In the genomic region with DNA sequence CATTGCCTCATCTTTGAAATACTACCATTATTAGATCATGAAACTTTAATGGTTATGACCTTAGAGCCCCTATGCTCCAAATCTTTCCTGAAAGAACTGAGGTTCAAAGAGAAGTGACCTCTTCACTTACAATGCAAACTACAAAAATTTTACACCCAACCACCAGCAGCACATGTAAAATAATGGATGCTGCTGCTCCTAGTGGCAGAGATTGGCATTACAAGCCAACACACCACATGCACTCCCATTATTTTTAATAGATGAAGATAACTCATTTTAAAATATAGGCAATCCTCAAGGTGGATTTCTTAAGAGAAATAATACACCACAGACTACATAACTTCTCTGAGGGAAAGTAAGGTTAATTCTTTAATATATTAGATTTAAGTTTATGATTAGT, we compare ENCODE assay signal across 10 mouse cellular contexts. TPM values are rescaled to one million over a fixed set of nuclear protein-coding genes. Genes with fewer than 3 reads are reported as not detected.
DNase-seq lines count a peak whose midpoint lies in the region; ATAC-seq and TF ChIP-seq lines count a peak whose summit lies in the region.
"Had no signal": no experiment of that assay in that cellular context is flagged by ENCODE, and none has a peak within 500 bp of the region (broad histone marks: within the 10 kb centered on the region; RNA-seq: fewer than 3 reads in every experiment).

No protein-coding gene starts in this region.

- ATAC-seq in intestine, postnatal 0 days: no peak
- no peak for ATAC-seq in intestine, embryonic 15.5 days
- no peak for ATAC-seq in neural tube, embryonic 11.5 days (ENCODE audit: insufficient read depth, low FRiP score, low TSS enrichment)
- no peak for ATAC-seq in forebrain, embryonic 15.5 days (replicated peaks)

- no peaks in the 10 kb centered on the region for H3K27me3 ChIP-seq in intestine, postnatal 0 days (replicated peaks; ENCODE audit: control insufficient read depth, insufficient read depth, low read length)
- no peaks in the 10 kb centered on the region for H3K27me3 ChIP-seq in intestine, embryonic 15.5 days (replicated peaks)
- no peaks in the 10 kb centered on the region for H3K27me3 ChIP-seq in neural tube, embryonic 11.5 days (ENCODE audit: control insufficient read depth, insufficient read depth, low read length)
- H3K27me3 ChIP-seq in forebrain, embryonic 15.5 days: no peaks in the 10 kb centered on the region

- no peak overlapping the region for H3K4me3 ChIP-seq in intestine, postnatal 0 days (ENCODE audit: low read depth, low read length)
- H3K4me3 ChIP-seq in intestine, embryonic 15.5 days (replicated peaks): no peak overlapping the region
- H3K4me3 ChIP-seq in layer of hippocampus, adult 2 months: no peak overlapping the region
- no peak overlapping the region for H3K4me3 ChIP-seq in neural tube, embryonic 11.5 days (ENCODE audit: low read depth, low read length)
- H3K4me3 ChIP-seq in forebrain, embryonic 15.5 days: no peak overlapping the region
- H3K4me3 ChIP-seq: embryonic facial prominence, embryonic 12.5 days; limb, embryonic 12.5 days had no signal

- TF ChIP-seq CTCF in intestine, postnatal 0 days (IDR thresholded peaks at IDR 0.05; ENCODE audit: low read depth): peak; percentile 81
- peak; percentile 96 for TF ChIP-seq CTCF in layer of hippocampus, adult 2 months (conservative IDR thresholded peaks at IDR 0.05)

- H3K9ac ChIP-seq in intestine, postnatal 0 days (ENCODE audit: low read depth, low read length): no peak overlapping the region
- H3K9ac ChIP-seq in intestine, embryonic 15.5 days: no peak overlapping the region
- no peak overlapping the region for H3K9ac ChIP-seq in neural tube, embryonic 11.5 days (ENCODE audit: low read length)
- no peak overlapping the region for H3K9ac ChIP-seq in forebrain, embryonic 15.5 days (replicated peaks)
- H3K9ac ChIP-seq: embryonic facial prominence, embryonic 12.5 days; limb, embryonic 12.5 days had no signal

- no peaks in the 10 kb centered on the region; the same call in 1 of the 2 replicates for H3K9me3 ChIP-seq in intestine, postnatal 0 days (ENCODE audit: control insufficient read depth)
- H3K9me3 ChIP-seq in intestine, embryonic 15.5 days: no peaks in the 10 kb centered on the region
- H3K9me3 ChIP-seq in neural tube, embryonic 11.5 days (ENCODE audit: control insufficient read depth, low read length): no peaks in the 10 kb centered on the region
- no peaks in the 10 kb centered on the region for H3K9me3 ChIP-seq in forebrain, embryonic 15.5 days
- H3K9me3 ChIP-seq: embryonic facial prominence, embryonic 12.5 days had no signal

- DNase-seq in CD4-positive, CD25-positive, alpha-beta regulatory T cell, adult 2 months (ENCODE audit: low read depth, low spot score): peak; percentile 74
- peak; percentile 64 for DNase-seq in adipocyte (ENCODE audit: low spot score)
- peak; percentile 51 for DNase-seq in embryo, embryonic 10 days (ENCODE audit: low spot score)
- peak; percentile 15 to 53 for DNase-seq in layer of hippocampus, adult 2 months (ENCODE audit: low spot score in 2 of 2)
- DNase-seq in neural tube, embryonic 11.5 days (ENCODE audit: low spot score): peak; percentile 34

- no peaks in the 10 kb centered on the region for H3K4me1 ChIP-seq in intestine, postnatal 0 days (replicated peaks; ENCODE audit: control insufficient read depth, insufficient read depth, low read length)
- H3K4me1 ChIP-seq in intestine, embryonic 15.5 days (replicated peaks): no peaks in the 10 kb centered on the region
- H3K4me1 ChIP-seq in neural tube, embryonic 11.5 days (ENCODE audit: control insufficient read depth, insufficient read depth, low read length): no peaks in the 10 kb centered on the region
- no peaks in the 10 kb centered on the region for H3K4me1 ChIP-seq in forebrain, embryonic 15.5 days
- H3K4me1 ChIP-seq: embryonic facial prominence, embryonic 12.5 days; limb, embryonic 12.5 days had no signal

- H3K36me3 ChIP-seq in intestine, postnatal 0 days (ENCODE audit: control insufficient read depth, insufficient read depth): no peaks in the 10 kb centered on the region
- H3K36me3 ChIP-seq in intestine, embryonic 15.5 days: no peaks in the 10 kb centered on the region
- no peaks in the 10 kb centered on the region for H3K36me3 ChIP-seq in neural tube, embryonic 11.5 days (ENCODE audit: control insufficient read depth, insufficient read depth, low read length)
- no peaks in the 10 kb centered on the region for H3K36me3 ChIP-seq in forebrain, embryonic 15.5 days
- H3K36me3 ChIP-seq: embryonic facial prominence, embryonic 12.5 days; limb, embryonic 12.5 days had no signal

- H3K27ac ChIP-seq in intestine, postnatal 0 days (ENCODE audit: low read depth, low read length): no peak overlapping the region
- H3K27ac ChIP-seq in intestine, embryonic 15.5 days: no peak overlapping the region
- no peak overlapping the region for H3K27ac ChIP-seq in layer of hippocampus, adult 2 months
- no peak overlapping the region for H3K27ac ChIP-seq in neural tube, embryonic 11.5 days (ENCODE audit: low read depth, low read length)
- no peak overlapping the region for H3K27ac ChIP-seq in forebrain, embryonic 15.5 days (replicated peaks)
- H3K27ac ChIP-seq: embryonic facial prominence, embryonic 12.5 days; limb, embryonic 12.5 days had no signal

- no peak overlapping the region for H3K4me2 ChIP-seq in intestine, postnatal 0 days (replicated peaks; ENCODE audit: low read depth)
- no peak overlapping the region for H3K4me2 ChIP-seq in intestine, embryonic 15.5 days (replicated peaks)
- no peak overlapping the region for H3K4me2 ChIP-seq in neural tube, embryonic 11.5 days (ENCODE audit: low read depth)
- no peak overlapping the region for H3K4me2 ChIP-seq in forebrain, embryonic 15.5 days (replicated peaks)
- H3K4me2 ChIP-seq: embryonic facial prominence, embryonic 12.5 days; limb, embryonic 12.5 days had no signal

RNA-seq across cellular contexts. Expression of a gene that starts 31.2 kb away (rescaled TPM):
- polyA plus RNA-seq in intestine, postnatal 0 days (2015; fragmentation: Nextera tagmentation; extraction: Ambion mirVana): 28.0 and 31.6 TPM in 2 replicates
- 28.7 and 29.7 TPM in 2 replicates for polyA plus RNA-seq in intestine, embryonic 15.5 days (2015; fragmentation: Nextera tagmentation; extraction: Ambion mirVana)
- 10 to 100 TPM; 32.9 to 36.3 TPM for total RNA-seq in layer of hippocampus, adult 2 months (2021)
- 18.5 and 21.1 TPM in 2 replicates for polyA plus RNA-seq in neural tube, embryonic 11.5 days (2014; fragmentation: Nextera tagmentation; extraction: Ambion mirVana)
- polyA plus RNA-seq in forebrain, embryonic 15.5 days (2015; fragmentation: Nextera tagmentation; extraction: Ambion mirVana): 13.6 and 14.3 TPM in 2 replicates

RNA-seq across cellular contexts. Expression of a gene that starts 43.4 kb away (rescaled TPM):
- 0.37 and 0.78 TPM in 2 replicates for polyA plus RNA-seq in intestine, postnatal 0 days (2015; fragmentation: Nextera tagmentation; extraction: Ambion mirVana)
- 1.0 and 1.2 TPM in 2 replicates for polyA plus RNA-seq in intestine, embryonic 15.5 days (2015; fragmentation: Nextera tagmentation; extraction: Ambion mirVana)
- total RNA-seq in layer of hippocampus, adult 2 months (2021): 10 to 100 TPM; 55.4 to 56.4 TPM
- polyA plus RNA-seq in neural tube, embryonic 11.5 days (2014; fragmentation: Nextera tagmentation; extraction: Ambion mirVana): 0.81 and 1.0 TPM in 2 replicates
- 5.6 and 6.7 TPM in 2 replicates for polyA plus RNA-seq in forebrain, embryonic 15.5 days (2015; fragmentation: Nextera tagmentation; extraction: Ambion mirVana)
